Mouse (Mus musculus): ENCODE measurements at regions not wholly inside any gene's neighbourhood (a gene's known extent, or its start where the extent isn't known, plus 50 kb on each side); places are given as distances from the start of the nearest gene placed in this dataset.
A peak's percentile ranks its signal among the peaks of the same experiment; 100 is the strongest.

DNA sequence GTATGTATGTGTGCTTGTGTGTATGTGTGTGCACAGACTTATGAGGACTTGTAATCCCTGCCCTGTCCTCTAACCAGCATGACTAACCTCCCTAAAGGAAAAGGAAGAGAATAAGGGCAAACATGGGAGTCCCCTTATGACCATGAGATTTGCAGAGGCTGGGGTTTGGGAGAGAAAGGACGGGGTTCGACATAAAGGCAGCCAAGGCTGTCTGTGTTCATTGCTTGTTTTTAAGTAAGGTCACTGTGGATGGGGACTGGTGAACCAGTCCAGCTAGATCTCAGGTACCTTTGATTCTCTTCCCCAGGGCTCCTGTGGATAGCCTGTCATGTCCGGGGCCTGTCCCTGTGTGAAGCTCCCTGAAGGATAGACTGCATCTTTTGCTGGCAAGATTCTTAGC is 55.6 kb downstream of the Irf2bp2 start:
- no peak for DNase-seq (ENCODE audit: extremely low spot score in 1 of 2, low spot score in 1 of 2)

- peak; percentile 88 to 91 for DNase-seq (ENCODE audit: extremely low spot score in 1 of 2, low spot score in 1 of 2)
Observed at GRCm38 (mm10) chr8:126536928-126537618, 56.7 kb downstream of the Irf2bp2 start.

GRCm38 (mm10) chr8:126536132-126536927 is 57.5 kb downstream of the Irf2bp2 start:
- DNase-seq (ENCODE audit: extremely low spot score in 1 of 2, low spot score in 1 of 2), result no peak

DNA sequence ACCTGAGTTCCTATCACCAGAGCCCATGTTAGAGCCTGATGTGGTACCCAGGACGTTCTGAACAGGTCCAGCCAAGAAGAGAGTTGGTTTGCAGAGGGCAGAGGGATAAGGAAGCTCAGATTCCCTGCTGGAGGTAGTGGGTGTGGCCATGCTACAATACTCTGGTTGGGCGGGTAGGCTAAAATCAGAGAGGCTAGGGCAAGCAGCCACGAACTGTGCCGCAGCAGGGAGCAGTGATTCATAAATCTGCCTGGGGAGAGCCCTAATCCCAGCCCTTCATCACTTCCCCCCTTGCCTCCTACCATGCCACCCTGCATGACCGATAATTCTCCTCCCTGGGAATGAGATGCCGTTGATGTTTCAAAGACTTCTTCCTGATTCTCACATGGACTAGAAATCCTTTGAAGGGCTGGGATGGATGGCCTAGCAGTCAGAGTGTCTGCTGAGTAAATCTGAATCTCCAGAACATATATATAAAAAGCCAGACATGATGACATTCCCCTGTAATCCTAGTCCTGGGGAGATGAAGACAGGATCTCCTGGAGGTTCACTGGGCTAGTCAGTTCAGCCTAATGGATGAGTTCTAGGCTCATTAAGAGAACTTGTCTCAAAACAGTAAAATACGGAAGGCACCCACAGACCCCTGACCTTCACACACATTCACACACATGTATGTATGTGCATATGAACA is 57.6 kb upstream of the Tarbp1 start:
- no peak for DNase-seq (ENCODE audit: extremely low spot score in 1 of 2, low spot score in 1 of 2)

DNA sequence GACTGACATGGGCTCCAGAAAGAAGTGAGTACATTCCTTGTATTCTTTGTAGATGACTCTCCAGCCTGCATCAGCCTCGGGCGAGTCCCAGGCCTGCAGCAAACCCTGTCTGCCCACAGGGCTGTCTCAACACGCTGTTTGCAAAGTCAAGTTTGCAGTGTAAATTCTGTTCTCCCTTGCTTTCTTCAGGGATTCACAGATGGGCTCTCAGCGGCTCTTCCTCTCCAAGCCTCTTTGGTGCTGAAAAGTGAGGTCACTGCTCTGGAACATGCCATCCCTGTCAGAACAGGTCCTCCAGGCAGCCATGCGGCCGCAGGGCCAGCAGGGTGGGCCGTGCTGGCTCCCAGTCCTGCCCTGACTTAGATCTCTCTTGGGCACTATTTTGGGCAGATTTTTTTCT is 56.6 kb upstream of the Tarbp1 start:
- no peak for DNase-seq (ENCODE audit: extremely low spot score in 1 of 2, low spot score in 1 of 2)

- no peak for DNase-seq (ENCODE audit: extremely low spot score in 1 of 2, low spot score in 1 of 2)
Observed at GRCm38 (mm10) chr8:126529409-126529808, 54.5 kb upstream of the Tarbp1 start.

- DNase-seq (ENCODE audit: extremely low spot score in 1 of 2, low spot score in 1 of 2), result peak; percentile 78 to 80
Observed at GRCm38 (mm10) chr8:126528434-126529080, 53.7 kb upstream of the Tarbp1 start.

DNA sequence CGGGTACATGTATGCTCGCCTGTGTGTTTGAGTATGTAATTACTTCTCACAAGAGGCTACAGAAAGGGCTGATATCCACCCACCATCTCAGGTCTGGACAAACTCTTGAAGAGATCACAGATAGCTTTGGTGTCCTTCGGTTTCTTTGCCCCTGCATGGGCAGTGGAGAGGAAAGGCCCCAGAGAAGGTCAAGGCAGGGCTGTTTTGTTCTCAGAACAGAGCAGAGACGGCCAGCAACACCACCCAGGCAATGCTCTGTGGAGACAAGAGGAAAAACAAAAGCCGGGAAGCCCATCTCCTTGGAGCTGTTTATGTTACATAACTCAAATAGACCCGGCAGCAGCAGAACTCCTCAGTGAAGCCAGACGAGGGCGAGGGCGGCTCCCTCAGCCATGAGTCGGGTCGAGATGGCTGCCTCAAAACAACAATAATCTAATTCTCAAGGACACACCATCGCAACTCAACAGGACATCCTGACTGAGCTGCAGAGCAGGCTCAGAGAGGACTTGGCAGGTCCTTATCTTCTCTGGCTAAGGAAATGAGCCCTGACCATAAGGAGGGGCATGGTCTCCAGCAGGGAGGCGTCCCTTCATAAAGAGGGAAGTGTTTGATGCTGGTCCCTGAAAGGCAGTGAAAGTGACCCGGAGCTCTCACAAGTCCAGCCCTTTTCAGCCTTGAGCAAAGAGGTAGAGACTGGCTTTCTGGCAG is 52.2 kb upstream of the Tarbp1 start:
- no peak for DNase-seq (ENCODE audit: extremely low spot score in 1 of 2, low spot score in 1 of 2)

DNA sequence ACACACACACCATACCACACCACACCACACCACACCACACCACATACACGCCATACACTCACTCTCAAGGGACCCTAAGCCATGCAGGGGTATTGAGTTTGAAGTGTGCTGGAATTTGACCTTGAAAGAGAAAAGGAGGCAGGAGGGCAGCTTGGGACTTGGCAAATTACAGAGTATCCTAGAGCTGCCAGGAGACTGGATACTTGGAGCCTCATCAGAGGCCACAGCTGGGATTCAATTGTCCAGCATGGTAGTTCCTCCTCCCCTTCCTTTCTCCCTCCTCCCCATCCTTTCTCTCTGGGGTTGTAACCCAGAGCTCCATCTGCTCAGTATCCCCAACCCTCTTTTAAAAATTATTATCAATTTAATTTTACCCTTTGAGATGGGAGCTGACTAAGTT is 50.7 kb upstream of the Tarbp1 start:
- DNase-seq (ENCODE audit: extremely low spot score in 1 of 2, low spot score in 1 of 2), result no peak

Data from frontal cortex, adult 2 months (tissue).